Mouse (Mus musculus) embryonic fibroblast, embryonic 13.5 days (primary cell): ENCODE data around the gene Saysd1. TPM values are rescaled to one million over a fixed set of nuclear protein-coding genes. Genes with fewer than 3 reads are reported as not detected.

Experiments
- H3K27ac ChIP-seq: 2 replicates; pipeline ENCODE4 v1.5.1; 2012; ENCODE audit warnings: low read length, control low read depth, inconsistent platforms; ENCODE audit not compliant: insufficient read depth
- H3K4me1 ChIP-seq: 2 replicates; pipeline ENCODE4 v1.6.1; 2011; ENCODE audit warnings: low read length; ENCODE audit not compliant: control insufficient read depth, insufficient read depth
- H3K4me3 ChIP-seq: 2 replicates; pipeline ENCODE4 v1.5.1; 2011; ENCODE audit warnings: mild to moderate bottlenecking, control low read depth, low read length; ENCODE audit not compliant: insufficient read depth
- CTCF ChIP-seq: IDR thresholded peaks from 2 replicates; pipeline ENCODE4 v1.5.1; 2011; ENCODE audit warnings: mild to moderate bottlenecking, control low read depth, low read length, moderate library complexity, borderline replicate concordance; ENCODE audit not compliant: insufficient read depth
- POLR2A ChIP-seq: IDR thresholded peaks from 2 replicates; pipeline ENCODE4 v1.6.1; 2011; ENCODE audit warnings: low read depth, mild to moderate bottlenecking, control low read depth, low read length, moderate library complexity
- polyA plus RNA-seq: library from polyadenylated mRNA; stranded (reverse); fragments of >200 nt; gene quantifications from 2 replicates; pipeline ENCODE4 v1.2.4, GENCODE M21; 2011; ENCODE audit warnings: low read depth; ENCODE audit not compliant: missing spikeins, insufficient read length

Gene Saysd1
- 7.5 and 9.2 TPM in 2 replicates for polyA plus RNA-seq

- Histone ChIP-seq H3K4me3 (no peak within 1 kb of the TSS), H3K4me1 (no peaks in the 10 kb centered on the region), H3K27ac (no peak within 1 kb of the TSS)
These were observed at the start of gene Saysd1 for GRCm38 (mm10) chr14:20138484-20139355. TSS of gene Saysd1 (minus strand) at chr14:20138534.

DNA sequence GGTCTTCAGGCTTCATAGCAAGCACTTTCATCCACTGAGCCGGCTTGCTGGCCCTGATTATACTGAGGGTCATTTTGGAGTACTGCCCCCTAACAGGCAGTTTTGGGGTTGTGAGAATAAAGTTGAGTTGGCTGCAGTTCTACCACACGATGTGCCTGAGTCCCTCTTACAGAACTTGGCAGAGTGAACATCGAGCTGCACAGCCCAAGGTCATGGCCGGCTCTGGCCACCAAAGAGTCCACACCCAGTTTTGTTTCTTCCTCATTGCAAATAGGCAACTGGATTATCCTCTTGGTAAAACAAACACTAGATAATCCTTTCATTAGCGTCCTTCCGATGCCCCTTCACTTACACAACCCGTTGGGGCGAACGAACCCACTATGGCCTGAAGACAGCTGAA lies 47.1 kb upstream of the Saysd1 start:
- H3K27ac ChIP-seq, result no peak overlapping the region

More at GRCm38 (mm10) chr14:20138484-20139355, at the start of gene Saysd1:
- TF ChIP-seq CTCF, result no peak

DNA sequence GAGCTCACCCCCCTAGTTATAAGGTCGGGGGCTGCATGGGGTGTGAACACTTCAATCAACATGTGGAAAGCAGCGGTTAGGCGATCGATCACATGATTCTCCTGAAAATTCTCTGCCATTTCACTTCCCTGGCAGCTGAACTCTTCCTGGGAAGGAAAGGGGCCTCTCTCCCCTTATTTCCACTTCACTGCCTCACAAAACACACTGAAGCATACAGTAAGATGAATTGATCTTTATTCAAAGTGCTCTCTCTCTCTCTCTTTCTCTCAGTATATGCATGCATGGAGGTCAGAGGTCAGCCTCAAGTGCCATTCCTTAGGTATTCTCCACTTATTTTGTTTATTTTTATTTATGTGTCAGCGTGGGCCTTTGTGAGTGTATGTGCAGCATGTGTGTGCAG lies 45.4 kb upstream of the Saysd1 start:
- Histone ChIP-seq H3K4me1 (0 out of 2 replicates have a peak, but pooled peaks cover 4% of the 10 kb centered on the region), H3K4me3 (no peak overlapping the region), H3K27ac (no peak overlapping the region)
- no peak for TF ChIP-seq CTCF
- no peak for TF ChIP-seq POLR2A

More for the DNA sequence above, 47.1 kb upstream of the Saysd1 start:
- TF ChIP-seq POLR2A (no peak), CTCF (no peak)
- H3K4me1 ChIP-seq, result 0 out of 2 replicates have a peak, but pooled peaks cover under 1% of the 10 kb centered on the region
- no peak overlapping the region for H3K4me3 ChIP-seq

DNA sequence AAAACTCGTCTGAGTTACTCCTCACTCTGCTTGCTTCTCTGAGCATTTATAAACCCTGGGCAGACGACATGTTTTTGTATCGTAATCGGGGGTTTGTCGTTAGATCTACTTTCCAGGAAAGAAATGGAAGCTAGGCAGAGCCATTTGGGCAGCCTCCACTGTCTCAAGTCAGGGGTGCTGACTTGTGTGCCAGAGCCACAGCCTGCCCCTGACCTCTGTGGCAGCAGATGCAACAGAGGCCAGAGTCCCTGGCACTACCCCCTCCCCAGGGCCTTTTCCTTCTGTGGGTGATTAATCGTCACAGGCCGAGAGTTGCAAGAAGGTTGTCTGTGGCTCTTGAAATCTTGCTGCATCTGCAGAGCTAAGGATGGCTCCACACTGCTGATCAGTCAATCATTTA lies 44.3 kb upstream of the Saysd1 start:
- TF ChIP-seq CTCF (no peak), POLR2A (no peak)
- no peak overlapping the region for H3K4me3 ChIP-seq
- no peak overlapping the region for H3K27ac ChIP-seq
- H3K4me1 ChIP-seq, result 0 out of 2 replicates have a peak, but pooled peaks cover 4% of the 10 kb centered on the region

- H3K4me3 ChIP-seq, result peak within 1 kb of the TSS; percentile 51
- peak; percentile 83 for TF ChIP-seq POLR2A
- TF ChIP-seq CTCF, result no peak
- H3K27ac ChIP-seq, result no peak within 1 kb of the TSS
- 0 out of 2 replicates have a peak, but pooled peaks cover 4% of the 10 kb centered on the region for H3K4me1 ChIP-seq
These were observed 43.2 kb upstream of the Saysd1 start, which contains the start of gene Kcnk5 for GRCm38 (mm10) chr14:20181466-20181921. TSS of gene Kcnk5 (minus strand) at chr14:20181809.

DNA sequence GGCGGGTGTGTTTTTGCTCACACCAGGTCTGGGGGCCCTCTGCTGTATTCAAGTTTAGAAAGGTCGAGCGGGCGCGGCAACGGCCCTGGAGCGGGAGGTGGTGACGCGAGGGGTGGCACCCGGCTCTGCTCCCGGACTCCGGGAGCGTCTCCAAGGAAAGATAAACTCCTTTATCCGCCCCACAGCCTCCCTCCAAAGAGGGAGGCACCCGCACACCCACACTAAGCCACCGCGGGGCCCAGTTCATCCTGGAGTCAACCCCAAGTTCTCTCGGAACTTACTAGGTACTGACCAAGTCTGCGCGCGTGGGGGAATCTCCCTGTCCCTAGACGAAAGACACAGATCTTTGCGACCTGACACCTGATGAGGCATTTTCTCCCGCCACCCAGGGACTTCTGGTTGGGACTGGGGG lies 42.4 kb upstream of the Saysd1 start:
- H3K27ac ChIP-seq, result no peak overlapping the region
- H3K4me1 ChIP-seq, result 0 out of 2 replicates have a peak, but pooled peaks cover 4% of the 10 kb centered on the region
- peak overlapping the region; percentile 51 for H3K4me3 ChIP-seq
- TF ChIP-seq POLR2A, result no peak
- no peak for TF ChIP-seq CTCF

GRCm38 (mm10) chr14:20180304-20180703 lies 42.0 kb upstream of the Saysd1 start:
- no peak overlapping the region for H3K27ac ChIP-seq
- H3K4me3 ChIP-seq, result peak overlapping the region; percentile 51
- H3K4me1 ChIP-seq, result 0 out of 2 replicates have a peak, but pooled peaks cover 4% of the 10 kb centered on the region
- no peak for TF ChIP-seq POLR2A
- TF ChIP-seq CTCF, result no peak

DNA sequence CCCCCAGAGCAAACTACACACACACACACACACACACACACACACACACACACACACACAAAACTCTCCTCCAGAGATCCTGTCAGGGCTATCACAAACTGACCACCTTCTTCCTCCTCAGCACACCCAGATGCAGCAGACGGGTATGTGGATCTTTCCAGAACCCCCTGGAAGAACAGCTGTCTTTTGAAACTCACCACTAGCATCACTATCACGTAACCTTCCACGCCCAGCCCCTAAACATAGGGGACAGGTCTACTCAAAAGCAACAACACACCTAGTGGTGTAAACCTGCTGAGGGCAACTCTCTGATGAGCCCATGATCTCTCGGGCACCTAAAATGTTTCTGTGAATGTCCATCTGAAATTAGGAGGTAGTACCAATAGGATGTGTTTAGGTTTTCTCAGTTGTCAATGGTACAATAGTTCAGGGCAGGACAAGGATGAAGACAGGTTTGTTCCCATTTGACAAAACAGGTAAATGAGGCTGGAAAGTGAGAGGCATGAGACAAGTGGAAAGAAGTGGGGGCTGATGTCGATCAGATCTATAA lies 41.5 kb upstream of the Saysd1 start:
- TF ChIP-seq POLR2A (no peak), CTCF (no peak)
- Histone ChIP-seq H3K4me1 (0 out of 2 replicates have a peak, but pooled peaks cover 4% of the 10 kb centered on the region), H3K4me3 (no peak overlapping the region), H3K27ac (no peak overlapping the region)

DNA sequence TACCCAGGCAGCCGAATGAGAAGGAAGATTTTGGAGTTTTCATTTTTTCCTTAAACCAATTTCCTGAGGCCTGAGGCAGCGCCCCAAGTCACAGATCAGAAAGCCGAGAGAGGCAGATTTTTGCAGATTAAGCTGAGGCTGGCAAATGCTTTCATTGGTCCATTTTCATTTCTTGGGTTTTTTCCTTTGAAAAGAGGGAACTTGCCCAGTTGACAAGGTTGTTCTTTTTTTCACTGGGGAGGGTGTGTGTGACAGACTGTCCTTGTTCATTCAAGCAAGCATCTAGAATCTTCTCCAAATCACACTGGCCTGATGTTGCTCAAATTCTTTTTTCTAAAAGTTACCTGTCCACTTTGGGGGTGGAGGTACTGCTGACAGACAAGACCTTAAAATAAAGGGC lies 40.7 kb upstream of the Saysd1 start:
- no peak overlapping the region for H3K4me3 ChIP-seq

GRCm38 (mm10) chr14:20178593-20178992 lies 40.3 kb upstream of the Saysd1 start:
- H3K27ac ChIP-seq, result no peak overlapping the region
- H3K4me3 ChIP-seq, result no peak overlapping the region
- 0 out of 2 replicates have a peak, but pooled peaks cover 4% of the 10 kb centered on the region for H3K4me1 ChIP-seq
- TF ChIP-seq CTCF (no peak), POLR2A (no peak)

More for the DNA sequence above, 40.7 kb upstream of the Saysd1 start:
- Histone ChIP-seq H3K4me1 (0 out of 2 replicates have a peak, but pooled peaks cover 4% of the 10 kb centered on the region), H3K27ac (no peak overlapping the region)
- TF ChIP-seq POLR2A (no peak), CTCF (no peak)
